Mouse (Mus musculus) spleen, postnatal 36 days (tissue): ENCODE data around the gene Slc18b1.

Experiments used
- DNase-seq, 2 experiments: peaks; one replicate each; pipeline ENCODE4 v3.0.0; 2022; ENCODE audit warnings: low spot score in 2 of 2, mixed read lengths in 1 of 2

The Slc18b1 gene

GRCm38 (mm10) chr10:23806201-23806600 is 9.4 kb downstream of the Slc18b1 start:
- no peak for DNase-seq

GRCm38 (mm10) chr10:23811635-23812437 is 15.1 kb downstream of the Slc18b1 start:
- peak; percentile 25 to 29 for DNase-seq

- no peak for DNase-seq
These were observed 15.6 kb downstream of the Slc18b1 start for GRCm38 (mm10) chr10:23812438-23812759.

GRCm38 (mm10) chr10:23812852-23813766 is 16.3 kb downstream of the Slc18b1 start:
- no peak for DNase-seq

GRCm38 (mm10) chr10:23815168-23815567 is 18.4 kb downstream of the Slc18b1 start:
- peak; percentile 32 to 35 for DNase-seq

- no peak for DNase-seq
These were observed 19.5 kb downstream of the Slc18b1 start for GRCm38 (mm10) chr10:23816241-23816640.

- no peak for DNase-seq
These were observed 29.7 kb downstream of the Slc18b1 start for GRCm38 (mm10) chr10:23826516-23826915.

- no peak for DNase-seq
These were observed 39.5 kb downstream of the Slc18b1 start for GRCm38 (mm10) chr10:23836003-23836964.

- no peak for DNase-seq
These were observed 40.3 kb downstream of the Slc18b1 start for GRCm38 (mm10) chr10:23837115-23837514.

GRCm38 (mm10) chr10:23838910-23839309 is 42.1 kb downstream of the Slc18b1 start:
- no peak for DNase-seq

GRCm38 (mm10) chr10:23839368-23839767 is 42.6 kb downstream of the Slc18b1 start:
- DNase-seq = no peak

- DNase-seq = peak in 1 of 2 experiments; percentile 7
These were observed 43.7 kb downstream of the Slc18b1 start for GRCm38 (mm10) chr10:23840496-23840895.

- DNase-seq = no peak
These were observed 54.6 kb downstream of the Slc18b1 start, which contains the start of gene Vnn3 for GRCm38 (mm10) chr10:23851228-23851912. Gene Vnn3 (plus strand): TSS chr10:23851462.

- no peak for DNase-seq
These were observed 55.3 kb downstream of the Slc18b1 start for GRCm38 (mm10) chr10:23852096-23852495.

GRCm38 (mm10) chr10:23864362-23865312 is 67.9 kb downstream of the Slc18b1 start:
- DNase-seq = no peak
